Mouse (Mus musculus): ENCODE results near the gene Catsper1.

GRCm38 (mm10) chr19:5335441-5335840 is at the start of gene Catsper1:
- TF ChIP-seq CTCF (IDR thresholded peaks at IDR 0.05; ENCODE audit: borderline replicate concordance, insufficient read depth, low read depth, low read length), result no peak
- no peak for TF ChIP-seq POLR2A (IDR thresholded peaks at IDR 0.05; ENCODE audit: borderline replicate concordance, insufficient read depth, low read length)

Measured in cerebellum, adult 2 months (tissue).